8 mouse cellular contexts compared by ENCODE assay signal in genomic region chr3:130945396-130945795, GRCm38 (mm10).
DNase-seq lines count a peak whose midpoint lies in the region; ATAC-seq lines count a peak whose summit lies in the region.

No protein-coding gene starts in this region.

- peaks cover 8% of the 10 kb centered on the region; the same call in 1 of the 2 replicates for H3K4me1 ChIP-seq in heart, embryonic 12.5 days (replicated peaks)
- peaks cover 5% of the 10 kb centered on the region for H3K4me1 ChIP-seq in heart, embryonic 16.5 days (ENCODE audit: control insufficient read depth, insufficient read depth, low read length)
- peaks cover 42% of the 10 kb centered on the region for H3K4me1 ChIP-seq in midbrain, embryonic 10.5 days

- WGBS in heart, embryonic 12.5 days: 19% methylated on average over 7 of the region's 7 CpGs
- WGBS in heart, embryonic 16.5 days: 35% methylated on average over 7 of the region's 7 CpGs
- 5% methylated on average over 7 of the region's 7 CpGs for WGBS in midbrain, embryonic 10.5 days

- H3K9me3 ChIP-seq in heart, embryonic 12.5 days (replicated peaks): no peaks in the 10 kb centered on the region
- no peaks in the 10 kb centered on the region for H3K9me3 ChIP-seq in heart, embryonic 16.5 days (replicated peaks; ENCODE audit: control insufficient read depth, low read length)
- no peaks in the 10 kb centered on the region for H3K9me3 ChIP-seq in midbrain, embryonic 10.5 days (replicated peaks)

- 0 out of 2 replicates have a peak overlapping the region, but pooled peaks have one; percentile 79 for H3K27ac ChIP-seq in heart, embryonic 12.5 days (ENCODE audit: poor library complexity, severe bottlenecking)
- peak overlapping the region; percentile 75 for H3K27ac ChIP-seq in heart, embryonic 16.5 days (ENCODE audit: low read length)
- H3K27ac ChIP-seq in midbrain, embryonic 10.5 days (replicated peaks): peak overlapping the region; percentile 91

- peak overlapping the region; percentile 75 for H3K4me2 ChIP-seq in heart, embryonic 12.5 days
- H3K4me2 ChIP-seq in heart, embryonic 16.5 days (ENCODE audit: low read depth, low read length): peak overlapping the region; percentile 70

- DNase-seq in heart, adult 18-20 months: no peak
- peak; percentile 14 for DNase-seq in brain, embryonic 18.5 days (ENCODE audit: low read depth, low spot score)
- no peak for DNase-seq in midbrain, embryonic 10.5 days (ENCODE audit: low spot score)
- no peak for DNase-seq in adrenal gland, adult 8-10 months
- DNase-seq in frontal cortex, postnatal 14 days (ENCODE audit: low spot score in 2 of 2): no peak
- DNase-seq in left cerebral cortex, adult 18-20 months (ENCODE audit: low spot score in 2 of 2): no peak

- H3K9ac ChIP-seq in heart, embryonic 12.5 days: peak overlapping the region; percentile 62; the same call in 1 of the 2 replicates
- peak overlapping the region; percentile 73 for H3K9ac ChIP-seq in heart, embryonic 16.5 days (ENCODE audit: low read length)

- no peaks in the 10 kb centered on the region for H3K27me3 ChIP-seq in heart, embryonic 12.5 days (replicated peaks)
- H3K27me3 ChIP-seq in heart, embryonic 16.5 days (ENCODE audit: control insufficient read depth, insufficient read depth, low read length): no peaks in the 10 kb centered on the region
- no peaks in the 10 kb centered on the region for H3K27me3 ChIP-seq in midbrain, embryonic 10.5 days (ENCODE audit: low read depth, poor library complexity, severe bottlenecking)

- no peaks in the 10 kb centered on the region for H3K36me3 ChIP-seq in heart, embryonic 12.5 days
- no peaks in the 10 kb centered on the region for H3K36me3 ChIP-seq in heart, embryonic 16.5 days (ENCODE audit: control insufficient read depth, insufficient read depth)
- H3K36me3 ChIP-seq in midbrain, embryonic 10.5 days: no peaks in the 10 kb centered on the region

- H3K4me3 ChIP-seq in heart, embryonic 12.5 days: peak overlapping the region; percentile 47
- peak overlapping the region; percentile 50 for H3K4me3 ChIP-seq in heart, embryonic 16.5 days (ENCODE audit: low read length)
- H3K4me3 ChIP-seq in midbrain, embryonic 10.5 days: peak overlapping the region; percentile 51

- ATAC-seq in heart, embryonic 12.5 days (ENCODE audit: insufficient number of reproducible peaks, low FRiP score): no peak
- no peak for ATAC-seq in heart, embryonic 16.5 days (replicated peaks; ENCODE audit: extremely low read depth, insufficient read depth, low FRiP score)
